Mouse (Mus musculus): ENCODE measurements at regions not wholly inside any gene's neighbourhood (a gene's known extent, or its start where the extent isn't known, plus 50 kb on each side); places are given as distances from the start of the nearest gene placed in this dataset.

GRCm38 (mm10) chr13:101935843-101936242 is 167.8 kb upstream of the Pik3r1 start:
- DNase-seq (ENCODE audit: low spot score in 2 of 2): no peak

- no peak for DNase-seq (ENCODE audit: low spot score in 2 of 2)
Measured at GRCm38 (mm10) chr13:101954521-101954920, 186.5 kb upstream of the Pik3r1 start.

DNA sequence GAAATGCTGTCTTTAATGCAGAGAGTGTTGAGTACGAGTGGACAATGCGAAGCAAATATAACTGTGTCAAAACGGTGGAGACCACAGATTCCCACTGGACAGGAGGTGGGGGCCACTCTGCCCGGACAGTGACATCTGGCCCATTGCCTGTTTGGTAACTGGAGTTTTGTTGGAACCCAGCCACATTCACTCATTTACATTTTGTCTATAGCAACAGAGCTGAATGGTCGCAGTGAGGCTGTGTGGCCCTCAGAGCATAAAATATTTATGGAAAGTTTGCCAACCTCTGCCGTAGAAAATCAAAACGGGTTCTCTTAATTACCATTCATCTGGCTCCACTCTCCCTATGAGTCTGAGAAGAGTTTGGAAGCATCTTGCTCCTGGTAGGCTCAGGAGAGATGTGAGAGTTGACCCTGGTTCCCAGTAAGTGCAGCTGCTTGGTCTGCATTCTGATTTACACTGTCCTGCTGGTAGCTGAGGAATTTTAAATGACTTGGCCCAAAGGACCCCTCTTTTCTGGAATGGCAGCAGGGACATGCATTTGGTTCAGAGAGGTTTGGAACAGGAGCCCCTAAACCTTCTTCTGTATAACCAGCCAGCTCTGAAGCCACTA is 187.9 kb upstream of the Pik3r1 start:
- no peak for DNase-seq (ENCODE audit: low spot score in 2 of 2)

DNA sequence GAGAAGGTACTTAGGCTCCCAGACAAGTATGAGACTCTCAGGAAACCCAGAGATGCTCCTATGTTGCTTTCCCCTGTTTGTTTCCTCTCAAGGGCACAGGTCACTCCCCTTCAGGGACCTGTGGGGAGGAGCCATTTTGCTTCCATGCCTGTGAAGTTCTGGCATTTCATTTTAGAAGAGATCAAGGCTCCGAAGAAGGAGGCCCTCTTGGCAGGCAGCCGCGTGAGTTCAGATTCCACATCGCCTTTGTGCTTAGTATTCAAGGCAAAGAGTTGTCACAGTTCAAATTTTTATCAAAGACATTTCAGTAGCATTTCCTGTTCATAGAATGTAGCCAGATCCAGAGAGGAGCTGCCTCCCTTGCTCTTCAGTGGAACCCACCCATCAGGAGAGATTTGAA is 189.8 kb upstream of the Pik3r1 start:
- DNase-seq (ENCODE audit: low spot score in 2 of 2): no peak

- no peak for DNase-seq (ENCODE audit: low spot score in 2 of 2)
Measured at GRCm38 (mm10) chr13:101965537-101965936, 197.5 kb upstream of the Pik3r1 start.

DNA sequence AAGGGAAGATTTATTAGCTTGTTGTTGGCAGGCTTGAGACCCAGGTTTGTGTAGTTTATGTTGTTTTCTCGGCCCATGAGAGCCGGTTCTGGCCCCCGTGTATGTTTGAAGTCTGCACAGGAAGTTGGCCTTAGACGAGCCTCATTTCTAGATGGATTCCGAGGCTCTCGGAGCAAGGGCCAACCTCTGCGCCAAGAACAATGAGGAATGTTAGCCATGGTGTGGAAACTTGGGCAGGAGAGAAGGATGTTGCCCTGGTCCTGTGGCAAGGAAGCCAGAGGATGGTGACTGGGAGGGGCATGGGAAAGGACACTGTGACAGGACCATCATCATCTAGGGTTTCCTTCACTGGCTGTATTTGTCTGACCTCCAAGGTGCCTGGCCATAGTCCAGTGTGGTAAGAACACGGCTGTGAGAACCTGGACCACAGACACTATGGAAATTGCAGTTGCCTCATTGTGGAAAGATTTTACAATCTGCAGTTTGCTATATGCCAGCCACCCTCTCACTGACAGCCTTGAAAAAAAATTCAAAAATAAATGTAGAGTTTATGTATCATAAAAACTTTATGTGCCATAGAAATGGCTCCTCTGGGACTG is 198.9 kb upstream of the Pik3r1 start:
- no peak for DNase-seq (ENCODE audit: low spot score in 2 of 2)

DNA sequence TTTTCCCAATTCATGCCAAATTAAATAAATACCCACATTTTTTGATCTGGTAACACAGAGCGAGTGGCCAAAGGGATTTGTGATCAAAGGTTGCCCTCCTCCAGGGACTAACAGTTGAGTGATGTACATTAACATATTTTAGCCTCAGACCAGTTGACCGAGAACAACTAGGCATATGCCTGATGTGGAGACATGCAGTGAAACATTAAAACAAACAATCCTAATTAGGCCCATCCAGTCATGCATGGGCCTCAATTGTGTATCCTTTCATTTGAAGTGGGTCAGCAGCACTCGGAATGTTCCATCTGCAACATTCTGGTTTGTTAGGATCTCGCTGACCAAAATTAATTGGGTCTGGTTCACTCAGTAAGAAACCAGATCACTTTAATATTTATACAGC is 199.4 kb upstream of the Pik3r1 start:
- no peak for DNase-seq (ENCODE audit: low spot score in 2 of 2)

DNA sequence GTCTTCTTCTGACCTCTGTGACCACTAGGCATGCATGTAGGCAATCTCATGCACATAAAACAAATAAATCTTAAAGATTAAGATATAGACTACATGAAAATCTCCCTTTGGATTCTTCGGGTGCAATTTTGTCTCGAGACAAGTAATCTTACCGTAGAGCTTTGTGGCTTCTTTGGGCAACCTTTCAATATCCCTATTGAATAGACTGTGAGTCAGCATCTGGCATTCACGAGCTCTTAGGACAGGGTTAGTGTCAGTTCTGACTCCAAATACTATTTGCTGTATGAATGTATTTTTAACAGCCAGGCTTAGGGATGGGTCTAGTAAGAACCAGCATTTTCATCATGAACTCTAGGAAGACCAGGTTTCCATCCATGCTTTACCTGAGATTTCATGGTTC is 208.7 kb upstream of the Pik3r1 start:
- DNase-seq (ENCODE audit: low spot score in 2 of 2): no peak

DNA sequence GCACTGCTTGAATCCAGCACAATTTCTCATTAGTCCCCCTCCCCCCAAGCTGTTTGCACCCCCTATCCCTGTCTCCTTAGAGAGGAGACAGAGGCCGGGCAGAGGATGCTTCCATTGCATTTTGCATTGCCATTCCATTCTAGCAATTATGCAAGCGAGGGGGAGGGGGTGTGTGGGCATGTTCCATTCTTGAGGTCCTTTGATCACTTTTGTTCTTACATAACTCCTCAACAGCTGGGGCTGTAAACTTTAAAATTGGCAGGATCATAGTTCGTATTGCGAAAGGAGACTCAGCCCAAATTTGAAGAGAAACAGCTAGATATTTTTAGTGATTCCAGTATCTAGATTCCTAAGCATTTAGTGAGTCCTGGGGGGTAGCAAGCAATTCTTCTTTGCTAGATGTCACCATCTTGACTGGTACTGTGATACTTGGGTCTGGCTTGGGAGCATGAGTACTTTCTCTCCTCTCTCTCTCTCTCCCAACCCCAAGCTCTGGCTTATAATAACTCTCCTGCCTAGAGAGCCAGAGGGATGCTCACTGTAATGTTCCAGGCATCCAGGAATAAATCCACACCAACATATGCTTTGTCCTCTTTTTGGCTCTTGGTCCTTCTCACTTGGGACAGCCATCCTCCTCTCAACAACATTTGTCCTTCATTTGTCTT is 212.3 kb upstream of the Pik3r1 start:
- no peak for DNase-seq (ENCODE audit: low spot score in 2 of 2)

DNA sequence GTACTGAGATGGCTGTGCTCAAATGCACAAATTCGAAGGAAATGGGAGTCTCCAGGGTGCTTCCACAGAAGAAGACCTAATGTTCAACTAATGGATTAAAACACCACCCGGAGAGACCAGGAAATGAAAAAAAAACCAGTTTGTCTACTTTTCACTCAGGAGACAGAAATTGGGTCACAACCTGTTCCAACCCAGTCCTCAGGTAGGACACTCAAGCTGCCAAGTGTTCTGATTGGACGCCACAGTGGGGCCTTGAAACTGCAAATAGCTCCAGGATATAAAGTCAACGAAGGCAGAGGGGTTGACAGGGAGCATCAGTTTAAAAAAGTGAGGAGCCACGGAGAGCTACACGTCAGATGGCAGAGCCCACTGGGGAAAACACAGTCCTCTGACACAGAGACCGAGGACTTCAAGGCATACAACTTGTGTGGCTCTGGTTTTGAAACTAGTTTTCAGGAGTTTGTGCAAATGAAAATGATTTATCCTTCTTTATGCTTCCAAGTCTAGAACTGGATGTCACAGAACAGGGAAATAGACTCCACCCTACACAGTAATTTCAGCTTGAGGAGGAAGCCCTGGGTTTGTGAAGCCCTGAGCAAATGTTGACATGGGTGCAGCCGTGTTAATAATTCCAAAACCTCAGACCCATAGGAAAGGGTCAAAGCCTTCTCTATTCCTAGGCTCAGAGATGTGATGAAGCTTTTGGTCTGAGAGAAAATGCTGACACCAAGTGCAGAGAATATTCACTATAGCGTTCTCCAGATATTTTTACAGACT is 220.8 kb upstream of the Pik3r1 start:
- DNase-seq (ENCODE audit: low spot score in 2 of 2): no peak

DNA sequence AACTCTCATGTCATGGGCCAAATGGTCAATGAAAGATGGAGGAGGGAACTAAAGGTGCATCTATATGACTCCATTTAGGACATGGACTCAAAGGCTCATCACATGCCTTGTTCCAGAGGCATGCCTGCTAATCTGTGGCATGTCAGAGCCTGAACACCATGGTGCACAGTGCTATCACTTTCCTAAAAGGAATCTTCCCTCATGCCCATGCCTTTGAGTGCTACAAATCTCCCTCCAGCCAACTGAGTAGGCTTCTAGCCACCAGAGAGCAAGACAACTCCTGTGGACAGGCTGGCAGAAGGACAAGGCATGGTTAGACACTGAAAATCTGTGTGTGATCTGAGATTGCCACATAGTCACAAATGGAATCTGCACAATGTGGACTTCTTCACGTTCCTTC is 223.7 kb upstream of the Pik3r1 start:
- no peak for DNase-seq (ENCODE audit: low spot score in 2 of 2)

DNA sequence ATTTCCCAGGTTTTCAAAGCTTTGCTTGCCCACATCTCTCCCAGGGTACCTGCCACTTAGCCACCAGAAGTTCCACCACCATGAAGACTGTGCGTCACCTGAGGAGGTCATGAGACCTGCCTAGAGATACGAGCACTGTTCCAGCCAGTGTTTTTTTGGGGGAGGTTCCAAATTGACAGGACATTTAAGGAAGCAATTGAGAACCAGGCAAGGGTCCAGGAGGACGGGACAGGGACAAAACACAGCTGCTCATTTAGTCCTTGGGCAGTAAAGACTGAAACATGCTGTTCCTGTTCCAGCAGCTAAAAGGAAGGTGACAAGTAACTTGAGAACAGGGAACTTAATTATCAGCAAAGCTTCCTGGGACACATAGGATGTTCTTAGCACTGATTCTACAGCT is 226.8 kb upstream of the Pik3r1 start:
- DNase-seq (ENCODE audit: low spot score in 2 of 2): no peak

DNA sequence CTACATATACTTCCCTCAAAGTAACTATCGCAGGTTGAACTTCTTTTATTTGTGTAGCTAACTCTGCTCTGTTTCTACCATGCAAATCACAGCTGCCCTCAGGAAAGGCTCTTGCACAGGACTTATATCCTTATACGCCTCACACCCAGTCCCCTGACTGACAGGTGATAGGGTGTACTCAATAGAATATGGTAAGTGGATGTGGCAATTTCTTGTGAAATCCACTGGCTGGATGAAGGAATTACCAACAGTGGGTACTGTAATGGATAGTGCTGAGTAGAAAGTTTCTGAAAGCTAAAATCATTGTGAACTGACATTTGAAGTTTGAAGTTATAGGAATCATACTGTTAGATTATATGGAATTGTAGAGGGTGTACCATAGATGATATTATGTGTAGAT is 227.5 kb upstream of the Pik3r1 start:
- DNase-seq (ENCODE audit: low spot score in 2 of 2): no peak

- DNase-seq (ENCODE audit: low spot score in 2 of 2): no peak
Measured at GRCm38 (mm10) chr13:101996144-101996543, 228.1 kb upstream of the Pik3r1 start.

- no peak for DNase-seq (ENCODE audit: low spot score in 2 of 2)
Measured at GRCm38 (mm10) chr13:101997415-101997814, 229.4 kb upstream of the Pik3r1 start.

DNA sequence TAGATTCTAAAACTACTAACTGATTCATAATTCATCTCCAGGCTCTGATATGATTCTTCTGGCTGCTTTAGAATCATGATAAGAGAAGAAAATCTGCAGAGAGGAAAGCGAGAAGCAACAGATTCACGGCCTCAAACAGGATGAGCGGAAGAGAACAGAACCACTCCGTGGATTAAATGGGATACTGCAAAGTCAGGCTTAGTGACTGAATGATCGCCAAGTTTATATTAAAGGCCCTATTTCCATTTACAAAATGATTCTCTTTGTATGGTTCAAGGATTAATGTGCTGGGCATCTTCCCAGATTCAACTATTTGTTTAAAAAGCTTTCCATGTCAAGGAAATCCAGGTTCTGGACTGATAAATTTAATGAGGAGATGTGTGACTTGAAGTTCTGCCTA is 238.5 kb upstream of the Pik3r1 start:
- DNase-seq (ENCODE audit: low spot score in 2 of 2): no peak

DNA sequence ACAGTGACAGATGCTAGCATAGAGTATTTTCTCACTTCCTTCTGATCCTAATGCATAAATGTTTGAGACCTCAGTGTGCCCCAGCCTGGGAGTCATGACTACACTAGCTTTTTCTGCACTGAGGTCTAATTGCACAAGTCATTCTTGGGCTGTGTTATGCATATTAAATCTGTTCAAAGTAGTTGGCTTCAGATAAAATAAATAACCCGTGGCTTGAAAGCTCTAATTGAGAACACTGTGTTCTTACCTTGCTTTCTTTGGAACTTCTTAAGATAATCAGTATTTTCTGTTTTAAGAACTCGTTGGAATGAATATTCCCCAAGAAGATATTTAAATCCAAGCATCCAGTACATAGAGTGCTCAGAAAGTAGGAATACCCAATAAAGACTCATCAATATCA is 243.9 kb upstream of the Pik3r1 start:
- DNase-seq (ENCODE audit: low spot score in 2 of 2): no peak

GRCm38 (mm10) chr13:102014514-102014913 is 246.5 kb upstream of the Pik3r1 start:
- no peak for DNase-seq (ENCODE audit: low spot score in 2 of 2)

GRCm38 (mm10) chr13:102014958-102015357 is 246.9 kb upstream of the Pik3r1 start:
- no peak for DNase-seq (ENCODE audit: low spot score in 2 of 2)

GRCm38 (mm10) chr13:102016518-102016917 is 248.5 kb upstream of the Pik3r1 start:
- DNase-seq (ENCODE audit: low spot score in 2 of 2): no peak

DNA sequence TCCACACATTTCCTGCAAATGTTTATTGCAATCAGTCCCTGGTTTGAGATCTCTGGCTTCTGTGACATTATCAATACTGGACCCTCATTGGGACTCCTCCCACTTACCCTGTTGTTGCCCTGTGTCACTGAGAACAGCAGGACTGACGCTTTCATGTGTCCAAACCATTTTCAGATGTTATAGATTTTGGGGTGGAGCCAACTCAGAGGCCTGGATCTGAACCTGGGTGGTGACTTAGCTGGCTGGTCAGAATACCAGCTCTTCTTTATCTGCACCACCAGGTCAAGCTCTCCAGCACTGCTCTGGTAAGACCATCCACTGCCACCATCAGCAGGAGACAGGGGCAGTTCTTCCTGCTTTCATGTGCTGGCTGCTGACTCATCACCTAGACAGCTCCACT is 254.3 kb upstream of the Pik3r1 start:
- no peak for DNase-seq (ENCODE audit: low spot score in 2 of 2)

DNA sequence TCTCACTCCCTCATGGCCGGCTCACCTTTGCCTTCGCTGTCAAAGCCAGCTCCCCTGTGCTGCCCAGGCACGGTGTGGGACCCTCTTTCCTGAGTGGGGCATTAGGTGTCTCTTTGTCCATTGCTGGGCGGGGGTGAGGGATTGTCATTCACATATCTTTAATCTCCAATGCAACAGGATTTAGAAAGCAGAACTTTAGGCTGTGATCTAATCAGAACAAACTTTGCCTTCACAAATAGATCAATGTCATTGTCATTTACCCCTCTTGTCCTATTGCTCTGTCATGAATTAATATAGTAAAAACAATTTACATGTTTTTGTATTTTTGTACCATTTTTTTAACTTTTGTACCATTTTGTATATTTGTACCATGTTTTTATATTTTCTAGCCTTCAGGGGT is 254.7 kb upstream of the Pik3r1 start:
- DNase-seq (ENCODE audit: low spot score in 2 of 2): no peak

GRCm38 (mm10) chr13:102023624-102024023 is 255.6 kb upstream of the Pik3r1 start:
- no peak for DNase-seq (ENCODE audit: low spot score in 2 of 2)

Measured in frontal cortex, postnatal 14 days (tissue).